Mouse (Mus musculus): ENCODE data around the gene Dnaic1. TPM values are rescaled to one million over a fixed set of nuclear protein-coding genes. Genes with fewer than 3 reads are reported as not detected.
A peak's percentile ranks its signal among the peaks of the same experiment; 100 is the strongest.

Gene Dnaic1
- total and polyA plus RNA-seq, 2 experiments from 2014 or later, result 2.1 to 2.2 TPM

- Histone ChIP-seq H3K4me2 (ENCODE audit: low read depth, low read length) (no peak overlapping the region), H3K36me3 (replicated peaks; ENCODE audit: control insufficient read depth, insufficient read depth, low read length) (no peaks in the 10 kb centered on the region), H3K4me1 (ENCODE audit: control insufficient read depth, insufficient read depth) (no peaks in the 10 kb centered on the region), H3K27ac (ENCODE audit: low read depth) (no peak overlapping the region), H3K9me3 (replicated peaks; ENCODE audit: control insufficient read depth, low read length) (no peaks in the 10 kb centered on the region), H3K9ac (replicated peaks; ENCODE audit: low read depth, low read length) (no peak overlapping the region), H3K27me3 (ENCODE audit: control insufficient read depth, insufficient read depth, low read length) (peaks cover 13% of the 10 kb centered on the region; the same call in 1 of the 2 replicates), H3K4me3 (ENCODE audit: low read depth, low read length) (no peak overlapping the region)
- ATAC-seq (ENCODE audit: insufficient read depth, low read depth), result no peak
- DNase-seq (ENCODE audit: low spot score), result no peak
- TF ChIP-seq CTCF (IDR thresholded peaks at IDR 0.05; ENCODE audit: low read depth) (no peak), EP300 (IDR thresholded peaks at IDR 0.05; ENCODE audit: low read depth) (no peak)
- whole genome bisulfite sequencing, result 48% methylated on average over 4 of the region's 4 CpGs
Measured at GRCm38 (mm10) chr4:41602818-41603217, 33.2 kb downstream of the Dnaic1 start.

GRCm38 (mm10) chr4:41604476-41605396 lies 35.2 kb downstream of the Dnaic1 start:
- 40% methylated on average over 8 of the region's 8 CpGs for WGBS
- H3K4me2 ChIP-seq (ENCODE audit: low read depth, low read length), result no peak overlapping the region
- H3K9me3 ChIP-seq (replicated peaks; ENCODE audit: control insufficient read depth, low read length), result no peaks in the 10 kb centered on the region
- H3K4me1 ChIP-seq (ENCODE audit: control insufficient read depth, insufficient read depth), result no peaks in the 10 kb centered on the region
- DNase-seq (ENCODE audit: low spot score), result no peak
- no peaks in the 10 kb centered on the region for H3K36me3 ChIP-seq (replicated peaks; ENCODE audit: control insufficient read depth, insufficient read depth, low read length)
- no peak overlapping the region for H3K4me3 ChIP-seq (ENCODE audit: low read depth, low read length)
- H3K9ac ChIP-seq (replicated peaks; ENCODE audit: low read depth, low read length), result no peak overlapping the region
- H3K27me3 ChIP-seq (ENCODE audit: control insufficient read depth, insufficient read depth, low read length), result peaks cover 13% of the 10 kb centered on the region; the same call in 1 of the 2 replicates
- no peak overlapping the region for H3K27ac ChIP-seq (ENCODE audit: low read depth)
- no peak for ATAC-seq (ENCODE audit: insufficient read depth, low read depth)
- no peak for TF ChIP-seq EP300 (IDR thresholded peaks at IDR 0.05; ENCODE audit: low read depth)
- TF ChIP-seq CTCF (IDR thresholded peaks at IDR 0.05; ENCODE audit: low read depth), result peak; percentile 52

GRCm38 (mm10) chr4:41606784-41607183 lies 37.2 kb downstream of the Dnaic1 start:
- DNase-seq (ENCODE audit: low spot score) (peak; percentile 49), ATAC-seq (ENCODE audit: insufficient read depth, low read depth) (no peak)
- TF ChIP-seq CTCF (IDR thresholded peaks at IDR 0.05; ENCODE audit: low read depth) (no peak), EP300 (IDR thresholded peaks at IDR 0.05; ENCODE audit: low read depth) (no peak)
- Histone ChIP-seq H3K27ac (ENCODE audit: low read depth) (no peak overlapping the region), H3K36me3 (replicated peaks; ENCODE audit: control insufficient read depth, insufficient read depth, low read length) (no peaks in the 10 kb centered on the region), H3K4me2 (ENCODE audit: low read depth, low read length) (no peak overlapping the region), H3K9me3 (replicated peaks; ENCODE audit: control insufficient read depth, low read length) (no peaks in the 10 kb centered on the region), H3K4me3 (ENCODE audit: low read depth, low read length) (no peak overlapping the region), H3K9ac (replicated peaks; ENCODE audit: low read depth, low read length) (no peak overlapping the region), H3K27me3 (ENCODE audit: control insufficient read depth, insufficient read depth, low read length) (peaks cover 13% of the 10 kb centered on the region; the same call in 1 of the 2 replicates), H3K4me1 (ENCODE audit: control insufficient read depth, insufficient read depth) (no peaks in the 10 kb centered on the region)
- 35% methylated on average over 4 of the region's 4 CpGs for WGBS

GRCm38 (mm10) chr4:41609681-41610593 lies 40.4 kb downstream of the Dnaic1 start:
- 69% methylated on average over 10 of the region's 10 CpGs for WGBS
- H3K36me3 ChIP-seq (replicated peaks; ENCODE audit: control insufficient read depth, insufficient read depth, low read length), result no peaks in the 10 kb centered on the region
- H3K27ac ChIP-seq (ENCODE audit: low read depth), result no peak overlapping the region
- no peak overlapping the region for H3K4me2 ChIP-seq (ENCODE audit: low read depth, low read length)
- TF ChIP-seq EP300 (IDR thresholded peaks at IDR 0.05; ENCODE audit: low read depth), result no peak
- TF ChIP-seq CTCF (IDR thresholded peaks at IDR 0.05; ENCODE audit: low read depth), result no peak
- no peak for ATAC-seq (ENCODE audit: insufficient read depth, low read depth)
- no peak overlapping the region for H3K9ac ChIP-seq (replicated peaks; ENCODE audit: low read depth, low read length)
- H3K9me3 ChIP-seq (replicated peaks; ENCODE audit: control insufficient read depth, low read length), result no peaks in the 10 kb centered on the region
- peaks cover 6% of the 10 kb centered on the region; the same call in 1 of the 2 replicates for H3K27me3 ChIP-seq (ENCODE audit: control insufficient read depth, insufficient read depth, low read length)
- no peak for DNase-seq (ENCODE audit: low spot score)
- no peaks in the 10 kb centered on the region for H3K4me1 ChIP-seq (ENCODE audit: control insufficient read depth, insufficient read depth)
- H3K4me3 ChIP-seq (ENCODE audit: low read depth, low read length), result no peak overlapping the region

- no peak overlapping the region for H3K4me3 ChIP-seq (ENCODE audit: low read depth, low read length)
- 40% methylated on average over 6 of the region's 6 CpGs for WGBS
- H3K36me3 ChIP-seq (replicated peaks; ENCODE audit: control insufficient read depth, insufficient read depth, low read length), result no peaks in the 10 kb centered on the region
- no peaks in the 10 kb centered on the region for H3K4me1 ChIP-seq (ENCODE audit: control insufficient read depth, insufficient read depth)
- H3K4me2 ChIP-seq (ENCODE audit: low read depth, low read length), result no peak overlapping the region
- no peak for ATAC-seq (ENCODE audit: insufficient read depth, low read depth)
- DNase-seq (ENCODE audit: low spot score), result no peak
- no peak overlapping the region for H3K9ac ChIP-seq (replicated peaks; ENCODE audit: low read depth, low read length)
- H3K27ac ChIP-seq (ENCODE audit: low read depth), result no peak overlapping the region
- H3K27me3 ChIP-seq (ENCODE audit: control insufficient read depth, insufficient read depth, low read length), result peaks cover 6% of the 10 kb centered on the region; the same call in 1 of the 2 replicates
- no peaks in the 10 kb centered on the region for H3K9me3 ChIP-seq (replicated peaks; ENCODE audit: control insufficient read depth, low read length)
- no peak for TF ChIP-seq EP300 (IDR thresholded peaks at IDR 0.05; ENCODE audit: low read depth)
- TF ChIP-seq CTCF (IDR thresholded peaks at IDR 0.05; ENCODE audit: low read depth), result no peak
Measured at GRCm38 (mm10) chr4:41610594-41610980, 41.0 kb downstream of the Dnaic1 start.
